In the genomic region with DNA sequence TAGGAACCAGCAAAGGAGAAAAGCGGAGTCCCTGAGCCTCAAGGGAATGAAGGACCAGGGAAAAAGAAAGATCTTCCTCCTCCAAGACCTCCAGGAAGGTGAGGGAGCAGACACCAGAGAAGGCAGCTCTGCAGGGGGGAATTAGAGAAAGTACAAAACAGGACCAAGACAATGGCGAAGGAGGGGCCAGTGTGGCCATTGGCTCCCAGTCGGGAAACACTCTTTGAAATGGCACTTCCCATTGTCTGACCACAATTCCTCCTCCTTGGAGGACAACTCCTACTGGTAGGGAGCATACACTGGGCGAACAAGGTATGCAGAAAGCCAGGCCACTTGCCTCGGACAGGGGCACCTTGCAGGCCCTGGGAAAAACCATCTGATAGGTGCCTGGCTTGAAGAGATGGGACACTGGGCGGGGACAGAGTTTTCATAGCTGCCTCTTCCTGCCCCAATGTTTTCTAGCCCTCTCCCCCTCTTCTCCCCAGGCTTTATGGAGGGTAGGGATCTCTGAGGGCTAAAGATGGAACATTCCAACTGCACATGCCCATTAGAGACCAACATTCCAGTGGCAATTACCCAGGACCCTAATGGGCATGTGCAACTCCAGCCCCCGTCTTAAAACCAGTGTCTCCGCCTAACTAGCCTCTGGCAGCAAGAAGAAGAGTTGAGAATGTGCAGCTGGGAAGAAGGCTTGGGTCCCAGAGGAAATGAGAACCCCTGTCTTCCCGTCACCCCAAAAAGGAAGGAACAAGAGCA, we compare ENCODE assay signal across 11 mouse cellular contexts. TPM values are rescaled to one million over a fixed set of nuclear protein-coding genes. Genes with fewer than 3 reads are reported as not detected.
DNase-seq lines count a peak whose midpoint lies in the region; ATAC-seq and TF ChIP-seq lines count a peak whose summit lies in the region.
"Had no signal": no experiment of that assay in that cellular context is flagged by ENCODE, and none has a peak within 500 bp of the region (broad histone marks: within the 10 kb centered on the region; RNA-seq: fewer than 3 reads in every experiment).

No protein-coding gene starts in this region.

- peak overlapping the region; percentile 97 for H3K4me2 ChIP-seq in forebrain, embryonic 16.5 days (ENCODE audit: low read length)
- peak overlapping the region; percentile 84 for H3K4me2 ChIP-seq in midbrain, embryonic 11.5 days
- H3K4me2 ChIP-seq: liver, embryonic 13.5 days had no signal

- WGBS in forebrain, embryonic 16.5 days = 10% methylated on average over 9 of the region's 9 CpGs
- 13% methylated on average over 9 of the region's 9 CpGs for WGBS in midbrain, embryonic 11.5 days

- no peak overlapping the region for H3K27ac ChIP-seq in ES-E14 (ENCODE audit: insufficient read depth, low read depth, low read length, poor library complexity, severe bottlenecking)
- peak overlapping the region; percentile 32; the same call in 1 of the 2 replicates for H3K27ac ChIP-seq in forebrain, embryonic 16.5 days (ENCODE audit: low read length)
- no peak overlapping the region for H3K27ac ChIP-seq in midbrain, embryonic 11.5 days (ENCODE audit: low read depth, low read length)
- H3K27ac ChIP-seq: liver, embryonic 13.5 days had no signal

- in situ Hi-C loops in ES-E14 (cut with MboI; ENCODE audit: low sequenced_read_pairs in 2 of 2, unreplicated experiment in 2 of 2) = no loop called here

- no peak for TF ChIP-seq CTCF in E14TG2a.4 (conservative IDR thresholded peaks at IDR 0.05; ENCODE audit: low read length)

- H3K4me3 ChIP-seq in E14TG2a.4 (replicated peaks; ENCODE audit: low read length) (peak overlapping the region; percentile 41), ES-E14 (ENCODE audit: insufficient read depth in 1 of 2, low read depth in 1 of 2, low read length in 2 of 2, poor library complexity in 1 of 2, severe bottlenecking in 1 of 2) (peak overlapping the region in 1 of 2 experiments; percentile 9; a peak in 1 of 4 replicates)
- H3K4me3 ChIP-seq in forebrain, embryonic 16.5 days (replicated peaks; ENCODE audit: low read length) = peak overlapping the region; percentile 93
- H3K4me3 ChIP-seq in midbrain, embryonic 11.5 days (ENCODE audit: low read depth, low read length) = peak overlapping the region; percentile 93
- H3K4me3 ChIP-seq: liver, embryonic 13.5 days had no signal

- H3K9me3 ChIP-seq in E14TG2a.4 (ENCODE audit: low read length) = no peaks in the 10 kb centered on the region
- H3K9me3 ChIP-seq in ES-E14 (ENCODE audit: control insufficient read depth, insufficient read depth, low read depth, low read length) = no peaks in the 10 kb centered on the region
- H3K9me3 ChIP-seq in forebrain, embryonic 16.5 days (ENCODE audit: control insufficient read depth, low read length) = no peaks in the 10 kb centered on the region
- H3K9me3 ChIP-seq in midbrain, embryonic 11.5 days (ENCODE audit: control insufficient read depth, low read length) = no peaks in the 10 kb centered on the region
- H3K9me3 ChIP-seq: liver, embryonic 13.5 days had no signal

- no peaks in the 10 kb centered on the region; the same call in 1 of the 2 replicates for H3K36me3 ChIP-seq in E14TG2a.4 (ENCODE audit: insufficient read depth, low read length)
- H3K36me3 ChIP-seq in ES-E14 (ENCODE audit: control insufficient read depth, insufficient read depth, low read length, poor library complexity, severe bottlenecking) = peaks cover 2% of the 10 kb centered on the region; the same call in 1 of the 2 replicates
- H3K36me3 ChIP-seq in forebrain, embryonic 16.5 days (ENCODE audit: control insufficient read depth, insufficient read depth) = no peaks in the 10 kb centered on the region
- no peaks in the 10 kb centered on the region for H3K36me3 ChIP-seq in midbrain, embryonic 11.5 days (ENCODE audit: control insufficient read depth, insufficient read depth, low read length)
- H3K36me3 ChIP-seq: liver, embryonic 13.5 days had no signal

- H3K9ac ChIP-seq in ES-E14 (ENCODE audit: insufficient read depth, low read depth, low read length, poor library complexity, severe bottlenecking) = no peak overlapping the region
- peak overlapping the region; percentile 98 for H3K9ac ChIP-seq in forebrain, embryonic 16.5 days (replicated peaks; ENCODE audit: low read depth, low read length)
- H3K9ac ChIP-seq in midbrain, embryonic 11.5 days (ENCODE audit: low read length) = peak overlapping the region; percentile 98
- H3K9ac ChIP-seq: liver, embryonic 13.5 days had no signal

- H3K27me3 ChIP-seq in E14TG2a.4 (ENCODE audit: insufficient read depth, low read length) = peaks cover 15% of the 10 kb centered on the region
- H3K27me3 ChIP-seq in forebrain, embryonic 16.5 days (replicated peaks; ENCODE audit: control insufficient read depth, insufficient read depth, low read length) = no peaks in the 10 kb centered on the region
- no peaks in the 10 kb centered on the region for H3K27me3 ChIP-seq in midbrain, embryonic 11.5 days (ENCODE audit: control insufficient read depth, insufficient read depth, low read length)

- no peak for ATAC-seq in forebrain, embryonic 16.5 days
- no peak for ATAC-seq in midbrain, embryonic 11.5 days (ENCODE audit: low FRiP score)
- ATAC-seq in CD4-positive, CD25-positive, alpha-beta regulatory T cell, adult 4 months = no peak
- ATAC-seq in megakaryocyte-erythroid progenitor cell, adult 5-6 weeks (replicated peaks; ENCODE audit: low FRiP score, low TSS enrichment, poor library complexity, severe bottlenecking) = no peak

- H3K4me1 ChIP-seq in E14TG2a.4 (replicated peaks; ENCODE audit: low read depth, low read length) (peaks cover 76% of the 10 kb centered on the region), ES-E14 (ENCODE audit: control insufficient read depth in 2 of 2, insufficient read depth in 2 of 2, low read length in 2 of 2, poor library complexity in 1 of 2) (peaks cover 2 to 52% of the 10 kb centered on the region in 2 experiments; a peak in 3 of 4 replicates)
- peaks cover 74% of the 10 kb centered on the region for H3K4me1 ChIP-seq in forebrain, embryonic 16.5 days (replicated peaks; ENCODE audit: control insufficient read depth, insufficient read depth, low read length)
- peaks cover 62% of the 10 kb centered on the region for H3K4me1 ChIP-seq in midbrain, embryonic 11.5 days (ENCODE audit: control insufficient read depth, insufficient read depth, low read length)

- DNase-seq in ES-E14 (ENCODE audit: low read depth, low spot score) = peak; percentile 58
- DNase-seq in midbrain, embryonic 11.5 days (ENCODE audit: low spot score, missing footprints) = peak; percentile 87
- DNase-seq in ovary, postnatal 14 days (ENCODE audit: low spot score) = no peak
- DNase-seq: kidney, postnatal 36 days; liver, embryonic 13.5 days; thymus, postnatal 36 days had no signal

TF ChIP-seq in ES-E14, 5 proteins besides CTCF, POLR2A, EP300 and RAD21:
- TF ChIP-seq ZNF384 (IDR thresholded peaks at IDR 0.05; ENCODE audit: low read depth, low read length) (no peak), HCFC1 (IDR thresholded peaks at IDR 0.05; ENCODE audit: borderline replicate concordance, insufficient read depth, low read length) (no peak), ZC3H11A (IDR thresholded peaks at IDR 0.05; ENCODE audit: borderline replicate concordance, low read depth, low read length) (no peak), MAFK (IDR thresholded peaks at IDR 0.05; ENCODE audit: insufficient read depth, low read depth, low read length) (no peak), CHD2 (IDR thresholded peaks at IDR 0.05; ENCODE audit: low read depth, low read length) (no peak)

RNA-seq across cellular contexts. Expression of a gene that starts 3.9 kb away (rescaled TPM):
- total RNA-seq in ES-E14 (2012; rRNA removed) = 25.3 and 46.0 TPM in 2 replicates
- 40.5 and 42.7 TPM in 2 replicates for polyA plus RNA-seq in forebrain, embryonic 16.5 days (2015; fragmentation: Nextera tagmentation; extraction: Ambion mirVana)
- polyA plus RNA-seq in midbrain, embryonic 11.5 days (2014; fragmentation: Nextera tagmentation; extraction: Ambion mirVana) = 49.3 and 52.9 TPM in 2 replicates
- polyA plus RNA-seq in CD4-positive, CD25-positive, alpha-beta regulatory T cell, adult 4 months (2017; shearing (Covaris generic)) = 1 to 10 TPM in 1 of 2 experiments, under 1 TPM in 1; 0.67 to 1.2 TPM
- total RNA-seq in megakaryocyte-erythroid progenitor cell, adult 5-6 weeks (2014; fragmentation: Nextera tagmentation) = 1.6 and 1.9 TPM in 2 replicates
- 0.42 and 2.6 TPM in 2 replicates for total RNA-seq in megakaryocyte-erythroid progenitor cell, adult 5-6 weeks (2017)

RNA-seq across cellular contexts. Expression of a gene that starts 33.1 kb away (rescaled TPM):
- total RNA-seq in ES-E14 (2012; rRNA removed) = not detected in 2 replicates
- polyA plus RNA-seq in forebrain, embryonic 16.5 days (2015; fragmentation: Nextera tagmentation; extraction: Ambion mirVana) = 2.0 TPM in 2 replicates
- 10.7 and 11.0 TPM in 2 replicates for polyA plus RNA-seq in midbrain, embryonic 11.5 days (2014; fragmentation: Nextera tagmentation; extraction: Ambion mirVana)
- not detected for polyA plus RNA-seq in CD4-positive, CD25-positive, alpha-beta regulatory T cell, adult 4 months (2017; shearing (Covaris generic))
- total RNA-seq in megakaryocyte-erythroid progenitor cell, adult 5-6 weeks (2014; fragmentation: Nextera tagmentation) = not detected in 2 replicates
- not detected in 2 replicates for total RNA-seq in megakaryocyte-erythroid progenitor cell, adult 5-6 weeks (2017)
- total RNA-seq: heart, adult 8-10 months had no signal
- polyA plus RNA-seq: liver, embryonic 13.5 days had no signal

RNA-seq across cellular contexts. Expression of a gene that starts 58.0 kb away (rescaled TPM):
- 64.7 and 91.5 TPM in 2 replicates for total RNA-seq in ES-E14 (2012; rRNA removed)
- polyA plus RNA-seq in forebrain, embryonic 16.5 days (2015; fragmentation: Nextera tagmentation; extraction: Ambion mirVana) = 235 and 242 TPM in 2 replicates
- 178 and 194 TPM in 2 replicates for polyA plus RNA-seq in midbrain, embryonic 11.5 days (2014; fragmentation: Nextera tagmentation; extraction: Ambion mirVana)
- polyA plus RNA-seq in CD4-positive, CD25-positive, alpha-beta regulatory T cell, adult 4 months (2017; shearing (Covaris generic)) = 100 to 1,000 TPM in 1 of 2 experiments, 10 to 100 TPM in 1; 97.8 to 161 TPM
- 107 and 133 TPM in 2 replicates for total RNA-seq in megakaryocyte-erythroid progenitor cell, adult 5-6 weeks (2014; fragmentation: Nextera tagmentation)
- 107 and 114 TPM in 2 replicates for total RNA-seq in megakaryocyte-erythroid progenitor cell, adult 5-6 weeks (2017)

RNA-seq across cellular contexts. Expression of a gene that starts 58.3 kb away (rescaled TPM):
- total RNA-seq in ES-E14 (2012; rRNA removed) = 40.5 and 59.6 TPM in 2 replicates
- 108 and 112 TPM in 2 replicates for polyA plus RNA-seq in forebrain, embryonic 16.5 days (2015; fragmentation: Nextera tagmentation; extraction: Ambion mirVana)
- 107 and 108 TPM in 2 replicates for polyA plus RNA-seq in midbrain, embryonic 11.5 days (2014; fragmentation: Nextera tagmentation; extraction: Ambion mirVana)
- polyA plus RNA-seq in CD4-positive, CD25-positive, alpha-beta regulatory T cell, adult 4 months (2017; shearing (Covaris generic)) = 100 to 1,000 TPM; 105 to 161 TPM
- total RNA-seq in megakaryocyte-erythroid progenitor cell, adult 5-6 weeks (2014; fragmentation: Nextera tagmentation) = 42.0 and 57.3 TPM in 2 replicates
- 19.7 and 24.6 TPM in 2 replicates for total RNA-seq in megakaryocyte-erythroid progenitor cell, adult 5-6 weeks (2017)

Comparison
In these comparisons a context has a peak if more than half of its experiments do, and no peak if none do; other contexts are left out.
1. RNA of a gene that starts 3.9 kb away (polyA plus RNA-seq): 49.3 to 52.9 TPM in midbrain, embryonic 11.5 days and 40.5 to 42.7 TPM in forebrain, embryonic 16.5 days; 0.67 to 1.2 TPM in CD4-positive, CD25-positive, alpha-beta regulatory T cell, adult 4 months; every median in the first group is over 10 times any median in the second.